Mouse (Mus musculus): ENCODE data around the gene Stx3. TPM values are rescaled to one million over a fixed set of nuclear protein-coding genes. Genes with fewer than 3 reads are reported as not detected.

Stx3 gene
- polyA plus RNA-seq, 1 experiment from 2014 or later, result 31.6 TPM

DNA sequence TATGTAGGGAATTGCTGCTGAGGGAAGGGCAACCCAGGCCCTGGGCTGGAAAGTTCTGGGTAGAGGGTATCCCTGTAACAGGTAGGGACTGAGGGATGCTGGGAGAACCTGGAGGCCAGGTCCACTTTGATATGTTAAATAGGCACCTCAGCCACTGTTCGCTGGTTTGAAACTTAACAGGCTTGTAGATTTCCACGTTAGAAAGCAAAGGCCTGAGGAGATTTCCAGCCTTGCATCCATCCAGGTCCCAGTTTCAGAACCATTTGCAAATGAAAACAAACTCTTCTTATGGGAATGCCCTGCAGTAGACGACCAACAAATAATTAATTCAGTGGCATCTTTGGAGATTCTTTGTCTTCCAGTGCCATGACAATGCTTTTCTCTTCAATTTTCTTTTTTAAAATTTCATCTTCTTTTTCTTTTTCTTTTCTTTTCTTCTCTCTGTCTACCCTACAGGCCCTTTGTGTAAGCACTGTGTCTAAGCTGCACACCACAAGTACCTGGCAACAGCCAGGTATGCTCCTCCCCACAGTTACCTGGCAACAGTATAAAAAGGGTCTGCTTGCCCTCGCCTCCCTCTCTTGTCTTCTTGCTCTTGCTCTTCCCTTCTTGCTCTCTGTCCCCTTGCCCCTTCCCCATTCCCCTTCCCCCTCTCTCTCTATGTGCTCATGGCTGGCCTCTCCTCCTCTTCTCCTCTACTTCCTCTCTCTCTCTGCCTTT, 4.3 kb upstream of the Stx3 start:
- no peak overlapping the region for H3K9ac ChIP-seq (replicated peaks; ENCODE audit: low read length)
- H3K27me3 ChIP-seq (ENCODE audit: control insufficient read depth, insufficient read depth, low read length), result peaks cover 4% of the 10 kb centered on the region; the same call in 1 of the 2 replicates
- no peaks in the 10 kb centered on the region for H3K9me3 ChIP-seq (ENCODE audit: control insufficient read depth, low read length)
- WGBS, result 33% methylated on average over 4 of the region's 4 CpGs
- H3K4me2 ChIP-seq (ENCODE audit: low read length), result no peak overlapping the region
- H3K27ac ChIP-seq (replicated peaks; ENCODE audit: low read depth, low read length), result no peak overlapping the region
- no peaks in the 10 kb centered on the region for H3K36me3 ChIP-seq (ENCODE audit: control insufficient read depth, insufficient read depth, low read length)
- H3K4me1 ChIP-seq (ENCODE audit: control insufficient read depth, insufficient read depth, low read length), result peaks cover 10% of the 10 kb centered on the region; the same call in 1 of the 2 replicates
- ATAC-seq (ENCODE audit: low FRiP score, low TSS enrichment) (no peak), DNase-seq (no peak)
- no peak overlapping the region for H3K4me3 ChIP-seq (replicated peaks; ENCODE audit: low read depth, low read length)

GRCm38 (mm10) chr19:11820211-11820610, 1.0 kb upstream of the Stx3 start:
- ATAC-seq (ENCODE audit: low FRiP score, low TSS enrichment) (no peak), DNase-seq (peak; percentile 43)
- Histone ChIP-seq H3K27me3 (ENCODE audit: control insufficient read depth, insufficient read depth, low read length) (peaks cover 4% of the 10 kb centered on the region; the same call in 1 of the 2 replicates), H3K27ac (replicated peaks; ENCODE audit: low read depth, low read length) (no peak overlapping the region), H3K9me3 (ENCODE audit: control insufficient read depth, low read length) (no peaks in the 10 kb centered on the region), H3K36me3 (ENCODE audit: control insufficient read depth, insufficient read depth, low read length) (no peaks in the 10 kb centered on the region), H3K4me1 (ENCODE audit: control insufficient read depth, insufficient read depth, low read length) (peaks cover 10% of the 10 kb centered on the region; the same call in 1 of the 2 replicates), H3K4me3 (replicated peaks; ENCODE audit: low read depth, low read length) (peak overlapping the region; percentile 79), H3K4me2 (ENCODE audit: low read length) (peak overlapping the region; percentile 84), H3K9ac (replicated peaks; ENCODE audit: low read length) (no peak overlapping the region)
- WGBS, result 31% methylated on average over 6 of the region's 6 CpGs

DNA sequence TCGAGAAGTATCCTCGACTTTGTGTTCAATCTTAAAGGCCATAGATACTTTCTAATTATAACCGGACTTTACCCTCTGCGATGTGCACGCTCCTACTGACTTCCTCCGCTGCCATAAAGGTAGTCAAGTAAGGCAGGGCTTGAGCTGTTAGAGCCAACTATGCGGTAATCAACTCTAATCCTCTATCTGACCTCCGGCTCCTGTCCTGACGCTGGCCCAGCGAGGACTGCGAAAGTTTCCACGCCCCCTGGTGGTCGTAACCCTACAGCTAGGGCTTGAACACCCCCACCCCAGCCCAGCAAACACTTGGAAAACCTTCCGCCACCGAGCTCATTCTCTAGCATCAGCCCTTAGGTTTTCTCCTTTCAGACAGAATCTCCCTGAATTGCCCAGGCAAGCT, 597 bp upstream of the Stx3 start:
- ATAC-seq (ENCODE audit: low FRiP score, low TSS enrichment), result peak; percentile 70
- peak overlapping the region; percentile 79 for H3K4me3 ChIP-seq (replicated peaks; ENCODE audit: low read depth, low read length)
- WGBS, result under 1% methylated on average over 15 of the region's 15 CpGs
- peaks cover 10% of the 10 kb centered on the region; the same call in 1 of the 2 replicates for H3K4me1 ChIP-seq (ENCODE audit: control insufficient read depth, insufficient read depth, low read length)
- 0 out of 2 replicates have a peak overlapping the region, but pooled peaks have one; percentile 3 for H3K9ac ChIP-seq (replicated peaks; ENCODE audit: low read length)
- DNase-seq, result peak; percentile 92
- H3K4me2 ChIP-seq (ENCODE audit: low read length), result peak overlapping the region; percentile 84
- no peaks in the 10 kb centered on the region for H3K9me3 ChIP-seq (ENCODE audit: control insufficient read depth, low read length)
- peaks cover 4% of the 10 kb centered on the region; the same call in 1 of the 2 replicates for H3K27me3 ChIP-seq (ENCODE audit: control insufficient read depth, insufficient read depth, low read length)
- H3K27ac ChIP-seq (replicated peaks; ENCODE audit: low read depth, low read length), result no peak overlapping the region
- no peaks in the 10 kb centered on the region for H3K36me3 ChIP-seq (ENCODE audit: control insufficient read depth, insufficient read depth, low read length)

DNA sequence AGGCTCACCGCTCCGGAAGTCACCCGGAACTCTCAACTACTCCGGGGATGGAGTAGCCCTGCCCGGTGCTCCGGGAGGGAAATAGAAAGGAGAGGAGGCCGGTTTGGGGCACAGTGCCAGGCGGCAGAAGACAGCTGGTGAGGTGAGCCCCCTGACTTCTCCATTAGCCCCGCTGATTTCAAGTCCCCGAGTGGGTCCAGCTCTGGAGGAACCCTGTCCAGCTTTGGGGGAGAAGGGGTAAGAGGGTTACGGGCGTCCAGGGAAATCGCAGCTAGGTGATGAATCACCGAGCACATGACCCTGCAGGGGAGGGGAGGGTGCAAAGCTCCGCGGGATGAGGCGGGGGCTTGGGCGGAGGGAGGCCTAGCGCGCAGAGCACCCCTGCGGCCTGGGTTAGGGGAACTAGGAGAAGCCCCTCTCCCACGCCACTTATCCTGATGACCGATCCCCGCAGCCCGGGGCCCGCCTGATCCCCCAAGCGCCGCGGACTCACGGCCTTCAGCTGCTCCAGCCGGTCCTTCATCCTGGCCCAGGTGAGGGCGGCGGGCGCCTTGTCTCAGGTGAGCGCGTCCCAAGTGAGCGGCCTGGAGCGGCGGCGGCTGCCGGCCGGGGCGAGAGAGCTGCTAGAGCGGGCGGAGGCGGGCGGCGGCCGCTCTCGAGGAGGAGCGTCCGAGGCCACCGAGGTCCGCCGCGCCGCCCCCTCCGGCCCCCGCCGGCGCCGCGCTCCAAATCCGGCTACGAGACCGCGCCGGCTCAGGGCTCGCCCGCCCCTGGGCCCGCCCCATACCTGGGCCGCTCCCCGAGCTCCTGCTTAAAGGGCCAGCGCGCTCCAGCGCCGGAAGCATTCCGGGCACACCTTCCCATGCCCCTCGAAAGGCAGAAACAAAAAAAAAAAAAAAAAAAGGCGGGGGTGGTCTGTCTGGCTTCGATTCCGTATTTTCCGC, 732 bp downstream of the Stx3 start:
- peak; percentile 73 for DNase-seq
- peak overlapping the region; percentile 57 for H3K27ac ChIP-seq (replicated peaks; ENCODE audit: low read depth, low read length)

DNA sequence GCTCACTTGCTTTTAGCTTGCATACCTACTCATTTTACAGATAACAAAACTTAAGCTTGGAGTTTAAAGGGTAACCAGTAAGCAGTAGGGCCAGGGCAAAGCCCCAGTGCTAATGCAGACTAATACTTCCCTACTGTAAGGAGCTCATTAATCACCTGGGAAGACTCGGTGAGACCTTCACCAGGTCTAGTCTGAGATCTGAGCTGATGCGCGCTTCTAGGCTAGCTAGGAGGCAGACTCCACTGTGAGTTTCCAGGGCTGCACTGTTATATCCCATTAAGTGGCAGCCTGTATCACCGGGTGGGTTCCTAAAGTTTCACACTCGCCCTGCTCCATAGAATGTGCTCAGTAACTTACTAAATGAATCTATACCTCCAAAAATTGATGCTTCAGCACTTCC, 1.6 kb downstream of the Stx3 start:
- DNase-seq, result peak; percentile 35

More for the DNA sequence above, 732 bp downstream of the Stx3 start:
- under 1% methylated on average over 82 of the region's 83 CpGs for WGBS
- H3K36me3 ChIP-seq (ENCODE audit: control insufficient read depth, insufficient read depth, low read length), result no peaks in the 10 kb centered on the region
- peak; percentile 75 for ATAC-seq (ENCODE audit: low FRiP score, low TSS enrichment)
- peak overlapping the region; percentile 79 for H3K4me3 ChIP-seq (replicated peaks; ENCODE audit: low read depth, low read length)
- H3K9ac ChIP-seq (replicated peaks; ENCODE audit: low read length), result peak overlapping the region; percentile 86
- H3K9me3 ChIP-seq (ENCODE audit: control insufficient read depth, low read length), result no peaks in the 10 kb centered on the region
- H3K27me3 ChIP-seq (ENCODE audit: control insufficient read depth, insufficient read depth, low read length), result peaks cover 4% of the 10 kb centered on the region; the same call in 1 of the 2 replicates
- H3K4me2 ChIP-seq (ENCODE audit: low read length), result peak overlapping the region; percentile 84
- H3K4me1 ChIP-seq (ENCODE audit: control insufficient read depth, insufficient read depth, low read length), result peaks cover 10% of the 10 kb centered on the region

DNA sequence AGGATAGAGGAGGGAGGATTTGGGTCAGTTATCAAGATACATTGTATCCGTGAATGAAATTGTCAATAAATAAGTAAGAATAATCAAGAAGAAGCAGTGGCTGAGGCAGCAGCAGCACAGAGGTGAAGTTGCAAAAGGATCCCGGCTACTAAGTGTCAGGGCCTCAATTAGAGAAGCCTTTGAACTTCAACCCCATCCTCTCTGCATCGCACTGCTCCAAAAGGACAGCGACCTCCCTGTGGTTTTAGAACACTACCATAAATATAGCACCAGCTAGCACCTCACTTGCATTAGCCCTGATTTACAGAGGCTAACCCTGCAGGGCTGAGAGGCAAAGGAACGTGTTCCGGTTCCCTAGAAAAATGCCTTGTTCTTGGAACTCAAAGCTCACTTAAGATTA, 2.5 kb downstream of the Stx3 start:
- Histone ChIP-seq H3K9ac (replicated peaks; ENCODE audit: low read length) (no peak overlapping the region), H3K4me3 (replicated peaks; ENCODE audit: low read depth, low read length) (no peak overlapping the region), H3K27ac (replicated peaks; ENCODE audit: low read depth, low read length) (no peak overlapping the region), H3K36me3 (ENCODE audit: control insufficient read depth, insufficient read depth, low read length) (no peaks in the 10 kb centered on the region), H3K9me3 (ENCODE audit: control insufficient read depth, low read length) (no peaks in the 10 kb centered on the region), H3K27me3 (ENCODE audit: control insufficient read depth, insufficient read depth, low read length) (peaks cover 4% of the 10 kb centered on the region; the same call in 1 of the 2 replicates), H3K4me1 (ENCODE audit: control insufficient read depth, insufficient read depth, low read length) (peaks cover 24% of the 10 kb centered on the region), H3K4me2 (ENCODE audit: low read length) (no peak overlapping the region; the same call in 1 of the 2 replicates)
- ATAC-seq (ENCODE audit: low FRiP score, low TSS enrichment) (no peak), DNase-seq (no peak)
- 48% methylated on average over 6 of the region's 6 CpGs for WGBS

More for the DNA sequence above, 1.6 kb downstream of the Stx3 start:
- H3K27ac ChIP-seq (replicated peaks; ENCODE audit: low read depth, low read length), result no peak overlapping the region
- no peak for ATAC-seq (ENCODE audit: low FRiP score, low TSS enrichment)
- H3K27me3 ChIP-seq (ENCODE audit: control insufficient read depth, insufficient read depth, low read length), result peaks cover 4% of the 10 kb centered on the region; the same call in 1 of the 2 replicates
- H3K4me3 ChIP-seq (replicated peaks; ENCODE audit: low read depth, low read length), result peak overlapping the region; percentile 79
- H3K9ac ChIP-seq (replicated peaks; ENCODE audit: low read length), result no peak overlapping the region
- peaks cover 17% of the 10 kb centered on the region for H3K4me1 ChIP-seq (ENCODE audit: control insufficient read depth, insufficient read depth, low read length)
- H3K36me3 ChIP-seq (ENCODE audit: control insufficient read depth, insufficient read depth, low read length), result no peaks in the 10 kb centered on the region
- H3K4me2 ChIP-seq (ENCODE audit: low read length), result peak overlapping the region; percentile 84
- H3K9me3 ChIP-seq (ENCODE audit: control insufficient read depth, low read length), result no peaks in the 10 kb centered on the region
- WGBS, result 11% methylated on average over 5 of the region's 5 CpGs

- no peaks in the 10 kb centered on the region for H3K9me3 ChIP-seq (ENCODE audit: control insufficient read depth, low read length)
- peaks cover 29% of the 10 kb centered on the region for H3K4me1 ChIP-seq (ENCODE audit: control insufficient read depth, insufficient read depth, low read length)
- no peak overlapping the region for H3K9ac ChIP-seq (replicated peaks; ENCODE audit: low read length)
- H3K36me3 ChIP-seq (ENCODE audit: control insufficient read depth, insufficient read depth, low read length), result no peaks in the 10 kb centered on the region
- ATAC-seq (ENCODE audit: low FRiP score, low TSS enrichment) (no peak), DNase-seq (no peak)
- 84% methylated on average over 6 of the region's 6 CpGs for WGBS
- H3K4me2 ChIP-seq (ENCODE audit: low read length), result no peak overlapping the region
- no peak overlapping the region for H3K4me3 ChIP-seq (replicated peaks; ENCODE audit: low read depth, low read length)
- H3K27me3 ChIP-seq (ENCODE audit: control insufficient read depth, insufficient read depth, low read length), result no peaks in the 10 kb centered on the region; the same call in 1 of the 2 replicates
- H3K27ac ChIP-seq (replicated peaks; ENCODE audit: low read depth, low read length), result no peak overlapping the region
Measured at GRCm38 (mm10) chr19:11814742-11815333, 4.4 kb downstream of the Stx3 start.

DNA sequence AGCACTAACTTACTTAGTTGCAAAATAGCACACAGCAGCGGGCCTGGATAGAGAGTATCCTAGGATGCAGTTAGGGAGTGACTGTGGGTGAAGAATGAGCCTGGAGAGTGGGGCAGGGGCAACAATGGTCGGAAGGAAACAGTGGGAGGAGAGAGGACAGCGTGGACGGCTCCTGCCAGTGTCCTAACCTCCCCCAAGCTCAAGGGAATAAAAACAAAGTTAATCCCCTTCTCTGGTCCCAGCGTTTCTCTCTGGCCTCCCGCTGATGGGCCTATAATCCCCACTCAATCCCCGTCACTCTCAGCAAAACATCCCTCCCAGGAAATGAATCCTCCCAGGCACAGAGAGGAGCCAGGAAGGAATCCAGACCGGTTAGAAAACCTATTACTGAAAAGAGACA, 5.6 kb downstream of the Stx3 start:
- no peak overlapping the region for H3K4me3 ChIP-seq (replicated peaks; ENCODE audit: low read depth, low read length)
- H3K9me3 ChIP-seq (ENCODE audit: control insufficient read depth, low read length), result no peaks in the 10 kb centered on the region
- peak overlapping the region; percentile 60 for H3K27ac ChIP-seq (replicated peaks; ENCODE audit: low read depth, low read length)
- ATAC-seq (ENCODE audit: low FRiP score, low TSS enrichment) (no peak), DNase-seq (peak; percentile 66)
- H3K4me2 ChIP-seq (ENCODE audit: low read length), result peak overlapping the region; percentile 21; the same call in 1 of the 2 replicates
- no peak overlapping the region; the same call in 1 of the 2 replicates for H3K9ac ChIP-seq (replicated peaks; ENCODE audit: low read length)
- H3K27me3 ChIP-seq (ENCODE audit: control insufficient read depth, insufficient read depth, low read length), result no peaks in the 10 kb centered on the region; the same call in 1 of the 2 replicates
- H3K36me3 ChIP-seq (ENCODE audit: control insufficient read depth, insufficient read depth, low read length), result no peaks in the 10 kb centered on the region
- peaks cover 25% of the 10 kb centered on the region for H3K4me1 ChIP-seq (ENCODE audit: control insufficient read depth, insufficient read depth, low read length)
- WGBS, result 4% methylated on average over 8 of the region's 8 CpGs
